Mouse (Mus musculus) CD4-positive naive resting alpha-beta T cell, adult 76 days (primary cell): Measurements from ENCODE around the gene Adarb2. TPM values are rescaled to one million over a fixed set of nuclear protein-coding genes. Genes with fewer than 3 reads are reported as not detected.

Source experiments
- total RNA-seq: library from RNA; stranded (reverse); gene quantifications from one replicate; pipeline ENCODE4 v1.2.4, GENCODE M21; 2023

The Adarb2 gene
- not detected for total RNA-seq

GRCm38 (mm10) chr13:8202681-8203476, at the start of gene Adarb2:
Gene Adarb2, plus strand, starts transcription at chr13:8202866.

